Mouse (Mus musculus) ES-Bruce4 (cell line): Measurements from ENCODE around the gene Best2.

ENCODE experiments used
- CTCF ChIP-seq: IDR thresholded peaks from one replicate; pipeline ENCODE4 v1.8.1; 2011; ENCODE audit warnings: low read depth, low read length
- EP300 ChIP-seq: IDR thresholded peaks from 2 replicates; pipeline ENCODE4 v1.6.1; 2011; ENCODE audit warnings: low read depth, low read length; ENCODE audit not compliant: insufficient read depth
- POLR2A ChIP-seq: IDR thresholded peaks from one replicate; pipeline ENCODE4 v1.8.1; 2011; ENCODE audit warnings: low read length; ENCODE audit not compliant: insufficient read depth

GRCm38 (mm10) chr8:84987903-84988302 lies 26.4 kb downstream of the Best2 start:
- TF ChIP-seq CTCF (no peak), EP300 (peak; percentile 90), POLR2A (no peak)
